Mouse (Mus musculus): ENCODE data around the gene Zfand2a. TPM values are rescaled to one million over a fixed set of nuclear protein-coding genes. Genes with fewer than 3 reads are reported as not detected.

Gene Zfand2a
- not detected in 2 replicates for polyA plus RNA-seq (2012; ENCODE audit: insufficient read depth, insufficient read length, low replicate concordance, missing spikeins)

DNA sequence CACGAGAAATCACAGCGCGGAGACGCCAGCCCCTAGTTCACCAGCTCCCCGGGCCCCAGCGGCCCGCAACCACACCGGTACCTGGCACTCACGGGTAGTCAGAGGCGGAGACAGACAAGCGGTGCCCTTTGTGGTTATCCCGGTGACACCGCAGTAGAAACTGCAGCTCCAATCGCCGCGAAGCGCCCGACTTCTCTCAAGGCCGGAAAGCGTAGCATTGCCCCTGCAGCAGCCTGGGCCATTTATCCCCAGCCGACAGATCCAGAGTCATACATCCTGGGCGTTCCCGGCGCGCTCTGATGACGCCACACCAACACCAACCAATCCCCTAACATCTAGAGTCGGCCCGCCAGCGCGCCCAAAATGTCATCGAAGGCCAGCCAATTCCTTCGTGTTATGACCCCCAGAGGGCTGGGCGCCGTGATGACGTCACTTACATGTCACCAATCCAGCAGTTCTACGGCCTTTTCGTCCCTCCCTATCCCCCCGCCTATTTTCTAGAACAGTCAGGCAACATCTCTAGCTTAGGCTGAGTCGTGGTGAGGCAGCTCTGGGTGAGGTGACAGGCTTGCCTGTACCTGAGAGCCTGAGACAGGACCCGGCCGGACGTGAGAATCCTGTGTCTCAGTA lies at the start of gene Zfand2a:
Zfand2a (minus strand) TSS at position 365 of the 630 bp plus-strand sequence.
- TF ChIP-seq CTCF (IDR thresholded peaks at IDR 0.05; ENCODE audit: insufficient read depth, low read depth, low read length) = no peak
- peak; percentile 44; the same call in 1 of the 2 replicates for TF ChIP-seq POLR2A (IDR thresholded peaks at IDR 0.05; ENCODE audit: insufficient read depth, low read depth, low read length)
- H3K4me3 ChIP-seq (ENCODE audit: insufficient read depth, low read depth, low read length) = peak within 1 kb of the TSS; percentile 87
- H3K4me1 ChIP-seq (ENCODE audit: control insufficient read depth, insufficient read depth, low read length) = peaks cover 3% of the 10 kb centered on the region
- WGBS = under 1% methylated on average over 42 of the region's 42 CpGs
- peak within 1 kb of the TSS; percentile 34; the same call in 1 of the 2 replicates for H3K27ac ChIP-seq (ENCODE audit: insufficient read depth, low read depth, low read length)

DNA sequence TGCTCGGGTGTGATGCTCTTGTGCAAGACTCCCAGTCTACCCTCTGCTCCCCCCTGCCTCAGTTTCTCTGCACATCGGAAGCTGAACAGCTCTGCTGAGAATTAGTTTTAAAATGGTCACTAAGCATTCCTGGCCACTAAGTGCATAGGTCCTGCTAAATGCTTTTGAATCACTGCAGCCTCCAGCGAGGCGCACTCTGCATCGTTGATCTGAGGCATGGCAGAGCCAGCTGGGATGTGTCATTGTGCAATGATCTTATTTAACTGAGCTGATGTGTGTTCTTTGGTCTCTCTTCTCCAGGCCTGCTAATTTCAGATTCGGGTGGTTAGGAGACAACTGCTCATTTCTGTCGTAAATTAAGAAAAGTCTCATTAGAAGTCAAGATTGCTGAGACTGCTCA lies 44.5 kb upstream of the Zfand2a start:
- Histone ChIP-seq H3K4me1 (ENCODE audit: control insufficient read depth, insufficient read depth, low read length) (no peaks in the 10 kb centered on the region), H3K27ac (ENCODE audit: insufficient read depth, low read depth, low read length) (no peak overlapping the region), H3K4me3 (ENCODE audit: insufficient read depth, low read depth, low read length) (no peak overlapping the region)
- TF ChIP-seq CTCF (IDR thresholded peaks at IDR 0.05; ENCODE audit: insufficient read depth, low read depth, low read length) (no peak), POLR2A (IDR thresholded peaks at IDR 0.05; ENCODE audit: insufficient read depth, low read depth, low read length) (no peak)
- WGBS = 51% methylated on average over 7 of the region's 7 CpGs

DNA sequence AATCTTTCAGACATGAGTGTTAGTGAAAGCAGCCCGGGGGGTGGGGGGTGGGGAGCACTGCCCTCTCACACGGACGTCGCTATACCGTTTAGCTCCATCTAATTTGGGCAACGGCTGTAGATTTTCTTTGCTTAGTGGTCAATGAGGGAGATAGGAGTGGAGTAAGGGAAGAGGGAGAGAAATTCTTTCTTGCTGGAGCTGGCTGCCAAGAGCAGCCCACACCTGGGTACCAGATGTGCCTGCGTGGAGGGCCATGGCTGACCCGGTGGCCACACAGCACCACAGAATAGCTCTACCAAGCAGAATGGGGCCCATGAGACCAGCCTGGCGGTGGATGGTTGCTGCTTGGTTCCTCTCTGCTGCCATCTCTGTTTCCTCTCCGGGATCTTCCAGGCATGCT lies 37.6 kb upstream of the Zfand2a start:
- 82% methylated on average over 10 of the region's 10 CpGs for WGBS
- Histone ChIP-seq H3K4me1 (ENCODE audit: control insufficient read depth, insufficient read depth, low read length) (0 out of 2 replicates have a peak, but pooled peaks cover 2% of the 10 kb centered on the region), H3K4me3 (ENCODE audit: insufficient read depth, low read depth, low read length) (no peak overlapping the region), H3K27ac (ENCODE audit: insufficient read depth, low read depth, low read length) (no peak overlapping the region)
- TF ChIP-seq CTCF (IDR thresholded peaks at IDR 0.05; ENCODE audit: insufficient read depth, low read depth, low read length) (no peak), POLR2A (IDR thresholded peaks at IDR 0.05; ENCODE audit: insufficient read depth, low read depth, low read length) (no peak)

DNA sequence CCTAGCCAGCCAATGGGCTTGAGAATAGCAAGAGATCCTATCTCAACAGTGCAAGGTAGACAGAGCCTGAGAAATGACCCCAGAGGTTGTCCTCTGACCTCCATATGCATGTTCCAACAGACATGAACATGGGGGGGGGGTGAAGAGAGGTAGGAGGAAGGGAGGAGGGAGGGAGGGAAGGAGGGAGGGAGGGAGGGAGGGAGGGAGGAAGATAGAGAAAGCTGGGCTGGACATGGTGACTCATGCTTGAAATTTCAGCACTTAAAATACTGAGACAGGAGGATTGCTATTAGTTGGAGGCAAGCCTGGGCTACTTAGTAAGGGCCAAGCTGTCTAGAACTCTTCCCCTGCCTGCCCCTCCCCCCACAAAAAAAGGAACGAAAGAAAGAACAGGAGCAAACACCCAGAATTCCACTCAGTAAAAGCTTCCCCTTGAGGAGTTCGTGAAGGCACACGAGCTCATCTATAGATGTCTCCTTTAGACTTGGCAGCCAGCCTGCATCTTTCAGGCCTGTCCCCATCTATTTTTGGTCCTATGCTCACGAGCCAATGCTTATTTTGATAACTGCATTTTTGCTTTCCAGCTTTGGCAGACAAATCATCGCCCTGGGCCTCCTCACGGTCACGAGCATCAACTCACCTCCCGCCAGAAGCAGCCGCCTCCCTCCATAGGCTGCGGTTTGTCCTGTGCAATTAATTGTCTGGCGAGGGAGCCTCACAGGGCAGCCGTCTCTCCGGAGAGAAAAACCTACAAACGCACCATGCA lies 35.9 kb upstream of the Zfand2a start:
- TF ChIP-seq POLR2A (IDR thresholded peaks at IDR 0.05; ENCODE audit: insufficient read depth, low read depth, low read length) = no peak
- no peak for TF ChIP-seq CTCF (IDR thresholded peaks at IDR 0.05; ENCODE audit: insufficient read depth, low read depth, low read length)
- 24% methylated on average over 14 of the region's 14 CpGs for WGBS
- H3K4me3 ChIP-seq (ENCODE audit: insufficient read depth, low read depth, low read length) = no peak overlapping the region
- no peak overlapping the region for H3K27ac ChIP-seq (ENCODE audit: insufficient read depth, low read depth, low read length)
- H3K4me1 ChIP-seq (ENCODE audit: control insufficient read depth, insufficient read depth, low read length) = 0 out of 2 replicates have a peak, but pooled peaks cover 2% of the 10 kb centered on the region

DNA sequence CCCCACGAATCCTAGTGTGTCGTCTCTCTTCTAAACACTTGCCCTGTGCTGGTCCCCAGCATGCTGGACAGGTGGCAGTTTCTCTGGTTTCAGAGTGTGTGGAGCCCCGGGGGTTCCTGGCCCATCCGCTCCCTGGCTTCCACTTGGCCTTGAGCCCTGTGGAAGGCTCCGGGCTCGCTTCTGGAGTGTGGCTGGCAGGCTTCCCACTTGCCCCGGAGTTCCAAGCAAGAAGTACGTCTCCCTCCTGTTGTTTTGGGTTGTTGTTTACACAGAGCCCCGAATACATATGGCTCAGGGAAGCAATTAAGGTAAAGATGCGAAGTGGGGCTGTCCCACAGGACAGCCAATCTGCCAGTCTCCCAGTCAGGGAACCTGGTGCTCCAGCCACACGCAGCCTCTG lies 31.9 kb upstream of the Zfand2a start:
- WGBS = 17% methylated on average over 11 of the region's 11 CpGs
- Histone ChIP-seq H3K4me3 (ENCODE audit: insufficient read depth, low read depth, low read length) (no peak overlapping the region), H3K27ac (ENCODE audit: insufficient read depth, low read depth, low read length) (no peak overlapping the region), H3K4me1 (ENCODE audit: control insufficient read depth, insufficient read depth, low read length) (0 out of 2 replicates have a peak, but pooled peaks cover 2% of the 10 kb centered on the region)
- TF ChIP-seq POLR2A (IDR thresholded peaks at IDR 0.05; ENCODE audit: insufficient read depth, low read depth, low read length) (no peak), CTCF (IDR thresholded peaks at IDR 0.05; ENCODE audit: insufficient read depth, low read depth, low read length) (no peak)

DNA sequence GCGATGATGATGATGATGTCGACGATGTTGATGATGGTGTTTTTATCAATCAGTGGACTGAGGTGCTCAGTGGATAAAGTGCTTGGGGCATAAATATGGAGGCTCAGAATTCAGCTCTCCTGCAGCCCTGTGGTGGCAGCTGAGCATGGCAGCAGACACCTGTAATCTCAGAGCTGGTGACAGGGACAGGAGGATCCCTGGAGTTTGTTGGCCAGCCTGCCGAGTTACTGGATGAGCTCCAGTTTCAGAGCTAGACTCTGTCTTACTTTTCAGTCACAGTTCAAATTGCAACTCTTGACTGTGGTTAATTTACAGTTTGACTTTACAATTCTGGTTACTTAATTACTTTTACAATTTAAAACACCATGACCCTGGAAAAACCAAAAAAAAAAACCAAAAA lies 27.9 kb upstream of the Zfand2a start:
- TF ChIP-seq CTCF (IDR thresholded peaks at IDR 0.05; ENCODE audit: insufficient read depth, low read depth, low read length) (no peak), POLR2A (IDR thresholded peaks at IDR 0.05; ENCODE audit: insufficient read depth, low read depth, low read length) (no peak)
- H3K27ac ChIP-seq (ENCODE audit: insufficient read depth, low read depth, low read length) = no peak overlapping the region
- H3K4me3 ChIP-seq (ENCODE audit: insufficient read depth, low read depth, low read length) = no peak overlapping the region
- 84% methylated on average over 4 of the region's 4 CpGs for WGBS
- no peaks in the 10 kb centered on the region for H3K4me1 ChIP-seq (ENCODE audit: control insufficient read depth, insufficient read depth, low read length)

DNA sequence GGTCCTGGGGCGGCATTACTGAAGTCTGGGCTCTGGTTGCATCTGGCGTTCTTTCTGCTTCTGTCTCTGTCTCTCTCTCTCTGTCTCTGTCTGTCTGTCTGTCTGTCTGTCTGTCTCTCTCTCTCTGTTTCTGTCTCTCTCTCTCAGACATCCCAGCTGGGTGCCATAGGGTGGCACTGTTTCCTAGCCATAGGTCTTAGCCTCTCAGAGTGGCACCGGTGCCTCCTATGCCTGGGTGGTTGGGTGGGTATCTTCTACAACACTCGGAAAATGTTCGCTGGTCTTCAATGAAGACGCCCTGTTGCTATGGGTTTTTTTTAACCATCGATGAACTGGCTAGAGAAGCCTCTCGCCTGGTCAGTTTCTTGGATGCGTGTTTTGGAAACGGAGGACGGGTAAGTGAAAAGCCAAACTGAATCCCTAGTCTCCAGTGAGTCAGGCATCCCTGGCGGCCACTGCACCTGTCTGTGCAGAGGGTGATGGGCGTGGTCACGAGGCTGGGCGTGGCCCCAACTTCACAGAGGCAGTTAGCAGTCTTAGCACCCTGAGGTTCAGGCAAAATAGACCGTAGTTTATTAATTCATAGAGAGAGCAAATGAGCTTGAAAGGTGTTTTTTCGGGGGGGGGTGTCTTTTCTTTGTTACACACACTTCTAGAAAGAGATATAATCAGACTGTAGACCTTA lies 26.5 kb upstream of the Zfand2a start:
- 9% methylated on average over 17 of the region's 17 CpGs for WGBS
- Histone ChIP-seq H3K4me3 (ENCODE audit: insufficient read depth, low read depth, low read length) (no peak overlapping the region), H3K27ac (ENCODE audit: insufficient read depth, low read depth, low read length) (no peak overlapping the region), H3K4me1 (ENCODE audit: control insufficient read depth, insufficient read depth, low read length) (no peaks in the 10 kb centered on the region)
- TF ChIP-seq CTCF (IDR thresholded peaks at IDR 0.05; ENCODE audit: insufficient read depth, low read depth, low read length) (no peak), POLR2A (IDR thresholded peaks at IDR 0.05; ENCODE audit: insufficient read depth, low read depth, low read length) (no peak)

DNA sequence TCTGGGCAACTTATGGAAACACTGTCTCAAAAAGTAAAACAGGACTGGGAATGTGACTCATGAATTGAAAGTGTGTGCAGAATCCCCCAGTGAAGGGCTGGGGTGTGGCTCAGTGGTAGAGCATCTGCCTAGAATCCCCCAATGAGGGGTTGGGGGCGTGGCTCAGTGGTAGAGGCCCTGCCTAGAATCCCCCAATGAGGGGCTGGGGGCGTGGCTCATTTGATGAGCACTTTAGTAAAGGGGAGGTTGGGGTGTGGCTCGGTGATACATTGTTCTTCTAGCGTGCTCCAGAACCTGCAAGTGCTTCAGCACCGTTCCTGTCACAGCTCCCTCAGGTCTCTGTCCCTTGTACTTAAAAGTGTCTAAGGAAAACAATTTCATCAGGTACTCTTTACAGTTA lies 21.9 kb upstream of the Zfand2a start:
- H3K4me3 ChIP-seq (ENCODE audit: insufficient read depth, low read depth, low read length) = no peak overlapping the region
- WGBS = 22% methylated on average over 5 of the region's 5 CpGs
- TF ChIP-seq CTCF (IDR thresholded peaks at IDR 0.05; ENCODE audit: insufficient read depth, low read depth, low read length) (no peak), POLR2A (IDR thresholded peaks at IDR 0.05; ENCODE audit: insufficient read depth, low read depth, low read length) (no peak)
- no peak overlapping the region for H3K27ac ChIP-seq (ENCODE audit: insufficient read depth, low read depth, low read length)
- H3K4me1 ChIP-seq (ENCODE audit: control insufficient read depth, insufficient read depth, low read length) = no peaks in the 10 kb centered on the region
